Mouse (Mus musculus) kidney, embryonic 14.5 days (tissue): Measurements from ENCODE around the gene Olfr1364. TPM values are rescaled to one million over a fixed set of nuclear protein-coding genes. Genes with fewer than 3 reads are reported as not detected.
A peak's percentile ranks its signal among the peaks of the same experiment; 100 is the strongest.

Experiments used
- ATAC-seq: fragments of 200-750 bp; cut with Nextera tagmentation; 2 replicates; pipeline ENCODE4 v1.8.0; 2017; ENCODE audit warnings: moderate number of reproducible peaks, mild to moderate bottlenecking, moderate TSS enrichment, moderate library complexity; ENCODE audit not compliant: low FRiP score, low TSS enrichment
- H3K27ac ChIP-seq: fragments of 300-500 bp; sonication (generic); 2 replicates; pipeline ENCODE4 v1.5.1; 2014; ENCODE audit warnings: low read depth, mild to moderate bottlenecking, low read length, moderate library complexity, mixed read lengths
- H3K27me3 ChIP-seq: fragments of 300-500 bp; sonication (generic); 2 replicates; pipeline ENCODE4 v1.6.1; 2014; ENCODE audit warnings: mild to moderate bottlenecking, low read length; ENCODE audit not compliant: control insufficient read depth, insufficient read depth
- H3K36me3 ChIP-seq: fragments of 300-500 bp; sonication (generic); 2 replicates; pipeline ENCODE4 v1.6.1; 2014; ENCODE audit warnings: low read length, mixed read lengths; ENCODE audit not compliant: control insufficient read depth, insufficient read depth
- H3K4me1 ChIP-seq: fragments of 300-500 bp; sonication (generic); 2 replicates; pipeline ENCODE4 v1.6.1; 2014; ENCODE audit warnings: low read length, mixed read lengths; ENCODE audit not compliant: control insufficient read depth, insufficient read depth
- H3K4me2 ChIP-seq: fragments of 300-500 bp; sonication (generic); replicated peaks from 2 replicates; pipeline ENCODE4 v1.6.1; 2014; ENCODE audit warnings: low read depth, mild to moderate bottlenecking, low read length
- H3K4me3 ChIP-seq: fragments of 300-500 bp; sonication (generic); 2 replicates; pipeline ENCODE4 v1.5.1; 2014; ENCODE audit warnings: mild to moderate bottlenecking, low read length
- H3K9ac ChIP-seq: fragments of 300-500 bp; sonication (generic); 2 replicates; pipeline ENCODE4 v1.6.1; 2014; ENCODE audit warnings: low read depth, mild to moderate bottlenecking, low read length, moderate library complexity
- H3K9me3 ChIP-seq: fragments of 300-500 bp; sonication (generic); 2 replicates; pipeline ENCODE4 v1.6.1; 2016; ENCODE audit warnings: low read length; ENCODE audit not compliant: control insufficient read depth
- WGBS: fragments of 180-500 bp; shearing (Covaris S2); extraction: QIAGEN DNeasy Blood & Tissue Kit; methylation state at CpG from one replicate; pipeline ENCODE4 v1.1.7; 2014; 5-methylcytosine and 5-hydroxymethylcytosine counted together
- polyA plus RNA-seq: library from polyadenylated mRNA; unstranded; fragments of >200 nt; fragmentation: Nextera tagmentation; extraction: Ambion mirVana; gene quantifications from 2 replicates; pipeline ENCODE4 v1.2.1, GENCODE M21; 2014

Olfr1364 gene
- not detected in 2 replicates for polyA plus RNA-seq

- Histone ChIP-seq H3K9ac (no peak within 1 kb of the TSS), H3K27ac (no peak within 1 kb of the TSS), H3K36me3 (no peaks in the 10 kb centered on the region), H3K4me1 (no peaks in the 10 kb centered on the region), H3K4me2 (no peak within 1 kb of the TSS), H3K4me3 (no peak within 1 kb of the TSS), H3K9me3 (no peaks in the 10 kb centered on the region), H3K27me3 (no peaks in the 10 kb centered on the region)
- no peak for ATAC-seq
- WGBS, result 91% methylated on average over 2 of the region's 2 CpGs
Observed at GRCm38 (mm10) chr13:21581659-21582058, at the start of gene Olfr1364. Olfr1364 (minus strand) TSS chr13:21581759.

- no peaks in the 10 kb centered on the region for H3K36me3 ChIP-seq
- no peak for ATAC-seq
- no peaks in the 10 kb centered on the region for H3K4me1 ChIP-seq
- H3K9ac ChIP-seq, result no peak within 1 kb of the TSS
- H3K4me3 ChIP-seq, result no peak within 1 kb of the TSS
- no peaks in the 10 kb centered on the region for H3K27me3 ChIP-seq
- no peaks in the 10 kb centered on the region for H3K9me3 ChIP-seq
- H3K27ac ChIP-seq, result no peak within 1 kb of the TSS
- H3K4me2 ChIP-seq, result no peak within 1 kb of the TSS
Observed at GRCm38 (mm10) chr13:21613922-21614321, 32.4 kb upstream of the Olfr1364 start, which contains the start of gene Olfr1362. Olfr1362 (minus strand) TSS chr13:21614022.

DNA sequence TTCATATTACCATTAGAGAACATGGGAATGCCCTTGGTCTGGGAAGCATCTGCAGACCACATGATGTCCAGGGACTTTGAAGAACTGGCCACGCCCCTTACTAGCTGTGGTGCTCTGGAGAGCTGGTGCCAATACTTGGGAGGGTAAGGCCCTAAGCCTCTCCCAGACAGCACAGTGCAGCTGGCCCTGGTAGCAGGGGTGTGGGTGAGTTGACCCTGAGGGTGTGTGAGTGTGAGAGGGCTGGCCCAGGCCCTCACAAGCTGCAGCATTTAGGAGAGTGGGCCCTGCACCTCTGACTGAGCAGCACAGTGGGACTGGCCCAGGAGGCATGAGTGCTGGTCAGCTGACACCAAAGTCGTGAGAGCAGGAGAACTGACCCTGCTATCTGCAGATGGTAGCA is 10.1 kb upstream of the Olfr1364 start:
- H3K4me3 ChIP-seq, result no peak overlapping the region
- H3K4me2 ChIP-seq, result no peak overlapping the region
- ATAC-seq, result no peak
- no peaks in the 10 kb centered on the region for H3K27me3 ChIP-seq
- H3K9me3 ChIP-seq, result 0 out of 2 replicates have a peak, but pooled peaks cover 4% of the 10 kb centered on the region
- no peak overlapping the region for H3K9ac ChIP-seq
- no peak overlapping the region for H3K27ac ChIP-seq
- H3K36me3 ChIP-seq, result no peaks in the 10 kb centered on the region
- H3K4me1 ChIP-seq, result no peaks in the 10 kb centered on the region
- 75% methylated on average over 2 of the region's 2 CpGs for WGBS

GRCm38 (mm10) chr13:21559793-21560192 is 21.8 kb downstream of the Olfr1364 start, which contains the start of gene Olfr1535:
Olfr1535 (minus strand) TSS chr13:21559893.
- Histone ChIP-seq H3K27me3 (no peaks in the 10 kb centered on the region), H3K4me3 (no peak within 1 kb of the TSS), H3K27ac (no peak within 1 kb of the TSS), H3K9me3 (no peaks in the 10 kb centered on the region), H3K4me2 (no peak within 1 kb of the TSS), H3K9ac (no peak within 1 kb of the TSS), H3K4me1 (no peaks in the 10 kb centered on the region), H3K36me3 (no peaks in the 10 kb centered on the region)
- ATAC-seq, result no peak
- WGBS, result 72% methylated on average over 1 of the region's 1 CpGs

DNA sequence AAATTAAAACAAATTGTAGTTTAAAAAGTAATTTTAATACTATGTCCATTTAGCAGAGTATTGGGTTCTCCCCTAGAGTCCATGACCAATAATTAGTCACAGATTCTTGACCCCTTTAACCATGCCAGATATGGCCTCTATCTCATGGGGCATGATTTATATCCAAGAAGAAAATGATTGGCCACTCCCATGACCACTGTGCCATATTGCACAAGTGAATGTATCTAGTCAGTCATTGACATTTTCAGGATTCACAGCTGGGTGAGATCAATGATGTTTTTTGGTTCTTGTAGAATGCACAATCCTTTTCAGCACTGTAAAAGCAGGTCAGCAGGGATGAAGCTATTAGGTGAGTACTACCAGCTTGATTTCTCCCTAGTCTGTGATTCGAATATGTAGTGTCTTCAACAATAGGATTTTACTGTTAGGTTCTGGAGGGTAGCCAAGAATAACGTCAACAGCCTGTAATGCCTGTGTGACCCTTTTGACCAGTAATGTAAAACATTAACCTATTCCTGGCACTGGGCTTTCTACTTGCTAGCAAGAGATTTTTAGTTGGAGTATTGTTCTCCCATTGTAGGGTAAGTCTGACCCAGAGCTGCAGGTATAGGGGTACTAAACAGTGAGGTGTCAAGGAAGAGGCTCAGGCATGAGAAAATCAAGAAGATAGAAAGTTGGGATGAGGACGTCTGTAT is 31.0 kb downstream of the Olfr1364 start:
- H3K4me1 ChIP-seq, result no peaks in the 10 kb centered on the region
- no peak overlapping the region for H3K4me3 ChIP-seq
- no peak overlapping the region for H3K4me2 ChIP-seq
- no peaks in the 10 kb centered on the region for H3K27me3 ChIP-seq
- 35% methylated on average over 3 of the region's 3 CpGs for WGBS
- no peak overlapping the region for H3K27ac ChIP-seq
- H3K9ac ChIP-seq, result no peak overlapping the region
- H3K36me3 ChIP-seq, result no peaks in the 10 kb centered on the region
- no peaks in the 10 kb centered on the region for H3K9me3 ChIP-seq
- ATAC-seq, result no peak

- Histone ChIP-seq H3K4me2 (no peak overlapping the region), H3K9me3 (no peaks in the 10 kb centered on the region), H3K9ac (no peak overlapping the region), H3K27me3 (no peaks in the 10 kb centered on the region), H3K4me3 (no peak overlapping the region), H3K36me3 (no peaks in the 10 kb centered on the region), H3K27ac (no peak overlapping the region), H3K4me1 (no peaks in the 10 kb centered on the region)
- WGBS, result 93% methylated on average over 3 of the region's 3 CpGs
- no peak for ATAC-seq
Observed at GRCm38 (mm10) chr13:21549487-21549886, 32.1 kb downstream of the Olfr1364 start.

DNA sequence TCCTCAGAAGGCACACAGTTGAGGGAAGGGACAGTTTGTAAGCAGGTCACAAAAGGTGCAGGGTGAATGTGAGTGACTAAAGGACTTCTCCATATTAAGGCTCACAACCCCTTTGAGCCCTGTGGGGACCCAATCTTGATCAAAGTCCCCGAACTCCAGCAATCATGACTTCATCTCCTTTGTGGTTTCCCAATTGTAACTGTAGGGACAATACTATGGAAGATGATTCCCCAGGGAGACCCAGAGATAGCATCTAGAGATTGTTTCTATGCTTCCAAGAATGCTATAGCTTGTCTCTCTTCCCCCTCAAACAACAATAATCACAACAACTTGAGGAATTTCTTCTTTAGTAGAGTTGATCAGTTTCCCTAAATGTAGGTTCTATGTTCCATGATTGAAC is 38.9 kb downstream of the Olfr1364 start, which contains the start of gene Olfr1366:
Olfr1366 (minus strand) TSS at position 101 of the 400 bp plus-strand sequence.
- WGBS, result 68% methylated on average over 1 of the region's 1 CpGs
- Histone ChIP-seq H3K27me3 (no peaks in the 10 kb centered on the region), H3K9ac (no peak within 1 kb of the TSS), H3K4me2 (no peak within 1 kb of the TSS), H3K36me3 (no peaks in the 10 kb centered on the region), H3K4me1 (no peaks in the 10 kb centered on the region), H3K27ac (no peak within 1 kb of the TSS), H3K4me3 (no peak within 1 kb of the TSS), H3K9me3 (no peaks in the 10 kb centered on the region)
- no peak for ATAC-seq

DNA sequence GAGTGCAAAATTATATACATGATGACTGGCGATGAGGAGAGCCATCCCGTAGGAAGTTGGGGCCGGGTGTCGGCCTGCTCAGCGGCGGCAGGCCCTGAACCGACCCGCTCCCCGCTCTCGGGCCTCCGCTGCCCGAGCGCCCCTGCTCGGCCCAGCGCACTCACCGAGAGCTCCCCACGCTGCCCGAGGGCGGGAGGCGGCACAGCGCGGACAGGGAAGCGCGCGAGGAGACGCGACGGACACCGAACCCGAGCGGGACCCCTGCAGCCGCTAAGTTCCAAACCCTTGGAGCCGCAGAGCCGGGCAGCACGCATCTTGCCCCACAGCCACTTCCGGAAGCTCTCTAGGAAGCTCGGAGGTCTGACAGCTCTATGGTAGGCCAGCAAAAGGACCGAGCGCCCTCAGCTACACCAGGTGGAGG is 50.8 kb downstream of the Olfr1364 start, which contains the start of gene Zkscan8:
Zkscan8 (minus strand) TSS at position 340 of the 421 bp plus-strand sequence.
- peak within 1 kb of the TSS; percentile 96 for H3K9ac ChIP-seq
- H3K27ac ChIP-seq, result peak within 1 kb of the TSS; percentile 94
- no peaks in the 10 kb centered on the region for H3K9me3 ChIP-seq
- peak within 1 kb of the TSS; percentile 59 for H3K4me2 ChIP-seq
- WGBS, result under 1% methylated on average over 39 of the region's 39 CpGs
- peak; percentile 99 for ATAC-seq
- peaks cover 13% of the 10 kb centered on the region for H3K36me3 ChIP-seq
- H3K4me1 ChIP-seq, result no peaks in the 10 kb centered on the region
- H3K27me3 ChIP-seq, result no peaks in the 10 kb centered on the region
- peak within 1 kb of the TSS; percentile 79 for H3K4me3 ChIP-seq

GRCm38 (mm10) chr13:21530136-21530535 is 51.4 kb downstream of the Olfr1364 start:
- Histone ChIP-seq H3K36me3 (peaks cover 18% of the 10 kb centered on the region), H3K4me3 (peak overlapping the region; percentile 79), H3K9ac (peak overlapping the region; percentile 44; the same call in 1 of the 2 replicates), H3K27ac (no peak overlapping the region), H3K9me3 (no peaks in the 10 kb centered on the region), H3K27me3 (no peaks in the 10 kb centered on the region), H3K4me1 (no peaks in the 10 kb centered on the region), H3K4me2 (peak overlapping the region; percentile 59)
- no peak for ATAC-seq
- 43% methylated on average over 7 of the region's 7 CpGs for WGBS
